Mouse (Mus musculus) MEL (cell line): ENCODE results near the gene Ly6g5c.
A peak's percentile ranks its signal among the peaks of the same experiment; 100 is the strongest.

Experiments
- CTCF ChIP-seq, 3 experiments: IDR thresholded peaks in 2 of 3; conservative IDR thresholded peaks in 1 of 3; 2 replicates each; pipeline ENCODE4 v1.5.1; 2011 to 2012; ENCODE audit warnings: low read length in 3 of 3, low read depth in 2 of 3, mild to moderate bottlenecking in 2 of 3, improper control_type of control experiment in 1 of 3, inconsistent platforms in 1 of 3, mixed read lengths in 1 of 3, moderate library complexity in 1 of 3; ENCODE audit not compliant: control insufficient read depth in 1 of 3, insufficient read depth in 1 of 3, poor library complexity in 1 of 3, severe bottlenecking in 1 of 3
- E2F4 ChIP-seq: IDR thresholded peaks from 2 replicates; pipeline ENCODE4 v1.6.1; 2011; ENCODE audit warnings: low read depth, low read length, improper control_type of control experiment, borderline replicate concordance
- GABPA ChIP-seq: IDR thresholded peaks from 2 replicates; pipeline ENCODE4 v1.6.1; 2012; ENCODE audit warnings: low read depth, mild to moderate bottlenecking, inconsistent platforms, low read length, improper control_type of control experiment, moderate library complexity
- HCFC1 ChIP-seq: IDR thresholded peaks from 2 replicates; pipeline ENCODE4 v1.6.1; 2012; ENCODE audit warnings: low read depth, mild to moderate bottlenecking, inconsistent platforms, low read length, improper control_type of control experiment, moderate library complexity
- MEF2A ChIP-seq: IDR thresholded peaks from 2 replicates; pipeline ENCODE4 v1.6.1; 2014; ENCODE audit warnings: low read depth, mild to moderate bottlenecking, inconsistent platforms, low read length, improper control_type of control experiment; ENCODE audit not compliant: poor library complexity, insufficient replicate concordance, severe bottlenecking; ENCODE audit errors: extremely low read depth
- MYB ChIP-seq: IDR thresholded peaks from 2 replicates; pipeline ENCODE4 v1.6.1; 2011; ENCODE audit warnings: mild to moderate bottlenecking, low read depth, low read length, improper control_type of control experiment
- NELFE ChIP-seq: IDR thresholded peaks from 2 replicates; pipeline ENCODE4 v1.6.1; 2011; ENCODE audit warnings: low read depth, low read length, improper control_type of control experiment
- POLR2A ChIP-seq, 2 experiments: IDR thresholded peaks; 2 replicates each; pipeline ENCODE4 v1.6.1; 2011 to 2012; ENCODE audit warnings: low read length in 2 of 2, mild to moderate bottlenecking in 2 of 2, control low read depth in 1 of 2, improper control_type of control experiment in 1 of 2, low read depth in 1 of 2, moderate library complexity in 1 of 2; ENCODE audit not compliant: control insufficient read depth in 1 of 2, insufficient read depth in 1 of 2, poor library complexity in 1 of 2
- POLR2AphosphoS2 ChIP-seq: IDR thresholded peaks from 2 replicates; pipeline ENCODE4 v1.6.1; 2011; ENCODE audit warnings: low read length, improper control_type of control experiment
- TBP ChIP-seq: IDR thresholded peaks from 2 replicates; pipeline ENCODE4 v1.8.0; 2011; ENCODE audit warnings: low read depth, low read length, improper control_type of control experiment
- USF1 ChIP-seq: IDR thresholded peaks from 2 replicates; pipeline ENCODE4 v1.6.1; 2014; ENCODE audit warnings: low read depth, mild to moderate bottlenecking, inconsistent platforms, low read length, improper control_type of control experiment, moderate library complexity
- ZC3H11A ChIP-seq: IDR thresholded peaks from 2 replicates; pipeline ENCODE4 v1.6.1; 2012; ENCODE audit warnings: low read depth, mild to moderate bottlenecking, inconsistent platforms, low read length, improper control_type of control experiment
- ZKSCAN1 ChIP-seq: IDR thresholded peaks from 2 replicates; pipeline ENCODE4 v1.6.1; 2012; ENCODE audit warnings: low read depth, mild to moderate bottlenecking, inconsistent platforms, low read length, improper control_type of control experiment, moderate library complexity

DNA sequence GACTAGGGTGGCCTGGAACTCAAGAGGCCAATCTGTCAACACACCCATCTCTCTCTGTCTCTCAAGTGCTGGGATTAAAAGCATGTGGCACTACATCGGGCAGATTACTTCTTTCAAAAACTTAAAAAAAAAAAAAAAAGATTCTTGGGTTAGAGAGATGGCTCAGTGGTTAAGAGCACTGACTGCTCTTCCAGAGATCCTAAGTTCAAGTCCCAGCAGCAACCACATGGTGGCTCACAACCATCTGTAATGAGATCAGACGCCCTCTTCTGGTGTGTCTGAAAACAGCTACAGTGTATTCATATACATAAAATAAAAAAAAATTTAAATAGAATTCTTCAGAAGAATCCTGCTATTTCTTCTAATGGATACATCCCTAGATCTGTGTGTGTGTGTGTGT is 19.9 kb upstream of the Ly6g5c start:
- TF ChIP-seq TBP, result no peak
- no peak for TF ChIP-seq POLR2A (IDR thresholded peaks at IDR 0.05; ENCODE audit: control insufficient read depth in 1 of 2, insufficient read depth in 1 of 2, low read depth in 1 of 2, low read length in 2 of 2, poor library complexity in 1 of 2)
- TF ChIP-seq HCFC1, result no peak
- TF ChIP-seq MYB, result no peak
- TF ChIP-seq ZC3H11A, result peak; percentile 30
- peak; percentile 29 to 59 (median 37) for TF ChIP-seq CTCF (IDR thresholded peaks at IDR 0.05 in 2 of 3, conservative IDR thresholded peaks at IDR 0.05 in 1 of 3; ENCODE audit: control insufficient read depth in 1 of 3, insufficient read depth in 1 of 3, low read depth in 2 of 3, low read length in 3 of 3, poor library complexity in 1 of 3, severe bottlenecking in 1 of 3)
- no peak for TF ChIP-seq GABPA
- no peak for TF ChIP-seq E2F4
- TF ChIP-seq POLR2AphosphoS2, result no peak
- no peak for TF ChIP-seq MEF2A
- no peak for TF ChIP-seq NELFE
- TF ChIP-seq USF1, result no peak
- no peak for TF ChIP-seq ZKSCAN1
